31 mouse cellular contexts compared by ENCODE assay signal in the genomic region with DNA sequence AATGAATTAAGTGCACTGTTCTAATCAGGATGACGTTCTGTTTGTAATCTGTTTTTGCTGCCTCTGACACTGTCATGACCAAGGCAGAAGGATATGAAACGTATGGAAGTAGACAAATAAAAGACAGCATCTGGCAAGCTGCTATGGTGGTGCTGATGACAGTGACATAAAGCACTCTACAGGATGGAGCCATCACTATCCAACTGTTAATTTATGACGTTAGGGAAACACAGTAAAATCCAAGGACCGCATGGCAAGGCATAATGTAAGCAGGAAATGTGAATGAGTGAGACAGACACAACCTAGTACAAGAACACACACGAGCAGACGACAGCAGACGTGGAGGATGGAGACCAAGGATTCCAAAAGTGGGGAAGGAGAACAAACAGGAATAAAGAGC. TPM values are rescaled to one million over a fixed set of nuclear protein-coding genes. Genes with fewer than 3 reads are reported as not detected.
DNase-seq lines count a peak whose midpoint lies in the region; ATAC-seq lines count a peak whose summit lies in the region.
"Had no signal": no experiment of that assay in that cellular context is flagged by ENCODE, and none has a peak within 500 bp of the region (broad histone marks: within the 10 kb centered on the region; RNA-seq: fewer than 3 reads in every experiment).

No protein-coding gene starts in this region.

- H3K4me2 ChIP-seq in kidney, embryonic 14.5 days (replicated peaks; ENCODE audit: low read depth, low read length): no peak overlapping the region
- no peak overlapping the region for H3K4me2 ChIP-seq in lung, embryonic 15.5 days
- H3K4me2 ChIP-seq in intestine, embryonic 14.5 days (ENCODE audit: low read length): no peak overlapping the region
- H3K4me2 ChIP-seq in intestine, embryonic 15.5 days (replicated peaks): no peak overlapping the region
- H3K4me2 ChIP-seq: embryonic facial prominence, embryonic 12.5 days; forebrain, embryonic 15.5 days; heart, embryonic 12.5 days; hindbrain, embryonic 13.5 days; limb, embryonic 12.5 days; liver, embryonic 15.5 days; midbrain, embryonic 12.5 days had no signal

- no peaks in the 10 kb centered on the region for H3K27me3 ChIP-seq in kidney, embryonic 14.5 days (ENCODE audit: control insufficient read depth, insufficient read depth, low read length)
- H3K27me3 ChIP-seq in lung, embryonic 15.5 days: no peaks in the 10 kb centered on the region
- no peaks in the 10 kb centered on the region for H3K27me3 ChIP-seq in intestine, embryonic 14.5 days (replicated peaks; ENCODE audit: control insufficient read depth, insufficient read depth, low read length)
- H3K27me3 ChIP-seq in intestine, embryonic 15.5 days (replicated peaks): no peaks in the 10 kb centered on the region
- H3K27me3 ChIP-seq: embryonic facial prominence, embryonic 12.5 days; forebrain, embryonic 15.5 days; heart, embryonic 12.5 days; hindbrain, embryonic 13.5 days; limb, embryonic 12.5 days; liver, embryonic 15.5 days; megakaryocyte, embryonic 14.5 days; midbrain, embryonic 12.5 days had no signal

- no peak overlapping the region for H3K4me3 ChIP-seq in kidney, embryonic 14.5 days (ENCODE audit: low read length)
- no peak overlapping the region for H3K4me3 ChIP-seq in lung, embryonic 15.5 days
- H3K4me3 ChIP-seq in intestine, embryonic 14.5 days (ENCODE audit: low read depth, low read length): no peak overlapping the region
- H3K4me3 ChIP-seq in intestine, embryonic 15.5 days (replicated peaks): no peak overlapping the region
- H3K4me3 ChIP-seq: embryonic facial prominence, embryonic 12.5 days; forebrain, embryonic 15.5 days; gastrocnemius, adult 2 months; heart, embryonic 12.5 days; hindbrain, embryonic 13.5 days; left cerebral cortex, adult 2 months; limb, embryonic 12.5 days; liver, embryonic 15.5 days; megakaryocyte, embryonic 14.5 days; midbrain, embryonic 12.5 days; myocyte had no signal

- no peak overlapping the region for H3K27ac ChIP-seq in kidney, embryonic 14.5 days (ENCODE audit: low read depth, low read length)
- H3K27ac ChIP-seq in lung, embryonic 15.5 days: no peak overlapping the region
- H3K27ac ChIP-seq in intestine, embryonic 14.5 days (ENCODE audit: low read depth): no peak overlapping the region
- no peak overlapping the region for H3K27ac ChIP-seq in intestine, embryonic 15.5 days
- H3K27ac ChIP-seq: embryonic facial prominence, embryonic 12.5 days; forebrain, embryonic 15.5 days; gastrocnemius, adult 2 months; hindbrain, embryonic 13.5 days; left cerebral cortex, adult 2 months; limb, embryonic 12.5 days; liver, embryonic 15.5 days; midbrain, embryonic 12.5 days; stomach, postnatal 0 days had no signal

- 46% methylated on average over 7 of the region's 7 CpGs for whole genome bisulfite sequencing in kidney, embryonic 14.5 days
- 30% methylated on average over 7 of the region's 7 CpGs for WGBS in lung, embryonic 15.5 days
- 22% methylated on average over 7 of the region's 7 CpGs for WGBS in intestine, embryonic 14.5 days
- 29% methylated on average over 7 of the region's 7 CpGs for WGBS in intestine, embryonic 15.5 days

- H3K4me1 ChIP-seq in kidney, embryonic 14.5 days (ENCODE audit: control insufficient read depth, insufficient read depth, low read length): no peaks in the 10 kb centered on the region
- no peaks in the 10 kb centered on the region for H3K4me1 ChIP-seq in lung, embryonic 15.5 days
- H3K4me1 ChIP-seq in intestine, embryonic 14.5 days (replicated peaks; ENCODE audit: control insufficient read depth, insufficient read depth, low read length): no peaks in the 10 kb centered on the region
- no peaks in the 10 kb centered on the region for H3K4me1 ChIP-seq in intestine, embryonic 15.5 days (replicated peaks)
- H3K4me1 ChIP-seq: embryonic facial prominence, embryonic 12.5 days; forebrain, embryonic 15.5 days; hindbrain, embryonic 13.5 days; limb, embryonic 12.5 days; liver, embryonic 15.5 days; midbrain, embryonic 12.5 days had no signal

- no peaks in the 10 kb centered on the region for H3K9me3 ChIP-seq in kidney, embryonic 14.5 days (ENCODE audit: control insufficient read depth, low read length)
- no peaks in the 10 kb centered on the region for H3K9me3 ChIP-seq in lung, embryonic 15.5 days
- H3K9me3 ChIP-seq in intestine, embryonic 14.5 days (ENCODE audit: control insufficient read depth, low read length): no peaks in the 10 kb centered on the region
- H3K9me3 ChIP-seq in intestine, embryonic 15.5 days: no peaks in the 10 kb centered on the region
- H3K9me3 ChIP-seq: embryonic facial prominence, embryonic 12.5 days; forebrain, embryonic 15.5 days; heart, embryonic 12.5 days; hindbrain, embryonic 13.5 days; limb, embryonic 12.5 days; liver, embryonic 15.5 days; megakaryocyte, embryonic 14.5 days; midbrain, embryonic 12.5 days had no signal

- peak; percentile 81; the same call in 1 of the 2 replicates for ATAC-seq in kidney, embryonic 14.5 days (ENCODE audit: low FRiP score, low TSS enrichment)
- peak; percentile 75; the same call in 1 of the 2 replicates for ATAC-seq in lung, embryonic 15.5 days (ENCODE audit: borderline replicate concordance, extremely low read depth, low FRiP score, low TSS enrichment)
- 0 out of 2 replicates have a peak, but pooled peaks have one; percentile 36 for ATAC-seq in intestine, embryonic 14.5 days (replicated peaks; ENCODE audit: low FRiP score, low TSS enrichment, low read depth)
- ATAC-seq in intestine, embryonic 15.5 days: peak; percentile 52
- ATAC-seq: forebrain, embryonic 15.5 days had no signal

- DNase-seq in kidney, adult 8-10 months: no peak
- DNase-seq in lung, postnatal 14 days: no peak
- no peak for DNase-seq in intestine, embryonic 14.5 days (ENCODE audit: low spot score)
- DNase-seq in spleen, postnatal 14 days (ENCODE audit: low spot score in 2 of 2): no peak
- DNase-seq: adrenal gland, postnatal 25 days; B cell, adult 2 months; cerebellum, adult 11-12 months; cerebellum, adult 9-11 months; embryo, embryonic 11 days; gastrocnemius, adult 2 months; gastrocnemius, postnatal 36 days; heart, adult 18-20 months; heart, postnatal 10 days; kidney, postnatal 14 days; right cerebral cortex, postnatal 25 days; thymus, adult 2 months; thymus, postnatal 4 days had no signal

- no peak overlapping the region for H3K9ac ChIP-seq in kidney, embryonic 14.5 days (ENCODE audit: low read depth, low read length)
- H3K9ac ChIP-seq in lung, embryonic 15.5 days: no peak overlapping the region
- no peak overlapping the region for H3K9ac ChIP-seq in intestine, embryonic 14.5 days (ENCODE audit: low read length)
- H3K9ac ChIP-seq in intestine, embryonic 15.5 days: no peak overlapping the region
- H3K9ac ChIP-seq: embryonic facial prominence, embryonic 12.5 days; forebrain, embryonic 15.5 days; heart, embryonic 12.5 days; hindbrain, embryonic 13.5 days; limb, embryonic 12.5 days; liver, embryonic 15.5 days; midbrain, embryonic 12.5 days had no signal

- peaks cover 14% of the 10 kb centered on the region for H3K36me3 ChIP-seq in kidney, embryonic 14.5 days (ENCODE audit: control insufficient read depth, insufficient read depth, low read length)
- H3K36me3 ChIP-seq in lung, embryonic 15.5 days: peaks cover 13% of the 10 kb centered on the region
- peaks cover 15% of the 10 kb centered on the region for H3K36me3 ChIP-seq in intestine, embryonic 14.5 days (ENCODE audit: control insufficient read depth, insufficient read depth, low read length)
- H3K36me3 ChIP-seq in intestine, embryonic 15.5 days: 0 out of 2 replicates have a peak, but pooled peaks cover 6% of the 10 kb centered on the region
- H3K36me3 ChIP-seq: liver, embryonic 15.5 days had no signal

RNA-seq across cellular contexts. Expression of a gene that starts 55.2 kb away (rescaled TPM):
- polyA plus RNA-seq in kidney, embryonic 14.5 days (2014; fragmentation: Nextera tagmentation; extraction: Ambion mirVana): 46.5 and 82.8 TPM in 2 replicates
- 64.0 and 65.6 TPM in 2 replicates for polyA plus RNA-seq in lung, embryonic 15.5 days (2015; fragmentation: Nextera tagmentation; extraction: Ambion mirVana)
- 70.8 and 75.9 TPM in 2 replicates for polyA plus RNA-seq in intestine, embryonic 14.5 days (2014; fragmentation: Nextera tagmentation; extraction: Ambion mirVana)
- 76.5 and 84.0 TPM in 2 replicates for polyA plus RNA-seq in intestine, embryonic 15.5 days (2015; fragmentation: Nextera tagmentation; extraction: Ambion mirVana)

RNA-seq across cellular contexts. Expression of a gene that starts 56.6 kb away (rescaled TPM):
- 28.1 and 29.7 TPM in 2 replicates for polyA plus RNA-seq in kidney, embryonic 14.5 days (2014; fragmentation: Nextera tagmentation; extraction: Ambion mirVana)
- 29.3 and 31.5 TPM in 2 replicates for polyA plus RNA-seq in lung, embryonic 15.5 days (2015; fragmentation: Nextera tagmentation; extraction: Ambion mirVana)
- polyA plus RNA-seq in intestine, embryonic 14.5 days (2014; fragmentation: Nextera tagmentation; extraction: Ambion mirVana): 18.7 and 24.4 TPM in 2 replicates
- 20.4 and 23.8 TPM in 2 replicates for polyA plus RNA-seq in intestine, embryonic 15.5 days (2015; fragmentation: Nextera tagmentation; extraction: Ambion mirVana)
